7 mouse cellular contexts compared by ENCODE assay signal in genomic region chr19:47730691-47731070, GRCm38 (mm10). TPM values are rescaled to one million over a fixed set of nuclear protein-coding genes. Genes with fewer than 3 reads are reported as not detected.
DNase-seq lines count a peak whose midpoint lies in the region; ATAC-seq lines count a peak whose summit lies in the region.

No protein-coding gene starts in this region.

- intact Hi-C loops in left cerebral cortex, postnatal 25 days (cut with DNase I) = loop anchor here (2.0 to 5.0 kb wide), 5 partner anchors 52 to 224 kb away; no protein-coding TSS in a partner anchor

- 0% methylated on average over 12 of the region's 12 CpGs for WGBS in hindbrain, embryonic 16.5 days

- no peaks in the 10 kb centered on the region for H3K9me3 ChIP-seq in hindbrain, embryonic 16.5 days (ENCODE audit: control insufficient read depth, low read length)

- peak overlapping the region; percentile 98 for H3K4me2 ChIP-seq in hindbrain, embryonic 16.5 days (ENCODE audit: low read length)

- peak; percentile 56 for ATAC-seq in hindbrain, embryonic 16.5 days
- peak; percentile 64 for ATAC-seq in megakaryocyte-erythroid progenitor cell, adult 5-6 weeks (replicated peaks; ENCODE audit: low FRiP score, low TSS enrichment, poor library complexity, severe bottlenecking)

- peak overlapping the region; percentile 70 for H3K4me3 ChIP-seq in hindbrain, embryonic 16.5 days (ENCODE audit: low read length)

- peaks cover 18% of the 10 kb centered on the region for H3K36me3 ChIP-seq in hindbrain, embryonic 16.5 days (ENCODE audit: control insufficient read depth, insufficient read depth, low read length)

- H3K4me1 ChIP-seq in hindbrain, embryonic 16.5 days (ENCODE audit: control insufficient read depth, insufficient read depth, low read depth, low read length) = peaks cover 6% of the 10 kb centered on the region

- H3K27ac ChIP-seq in hindbrain, embryonic 16.5 days (ENCODE audit: low read depth, low read length) = peak overlapping the region; percentile 94

- DNase-seq in WW6 (ENCODE audit: low read depth, low spot score) = peak; percentile 26
- DNase-seq in cerebellum, adult 9-10 months = peak; percentile 58
- peak; percentile 54 to 69 for DNase-seq in frontal cortex, postnatal 36 days (ENCODE audit: low spot score in 2 of 2)
- peak; percentile 72 to 88 for DNase-seq in left cerebral cortex, postnatal 25 days (ENCODE audit: low spot score in 2 of 2)
- DNase-seq in right cerebral cortex, postnatal 25 days = peak; percentile 66

- H3K9ac ChIP-seq in hindbrain, embryonic 16.5 days (ENCODE audit: low read depth, low read length) = peak overlapping the region; percentile 83

- no peaks in the 10 kb centered on the region for H3K27me3 ChIP-seq in hindbrain, embryonic 16.5 days (replicated peaks; ENCODE audit: control insufficient read depth, insufficient read depth, low read length)

RNA-seq across cellular contexts. Expression of gene Sfr1, which starts 0.8 kb away (rescaled TPM):
- 157 and 163 TPM in 2 replicates for polyA plus RNA-seq in hindbrain, embryonic 16.5 days (2015; fragmentation: Nextera tagmentation; extraction: Ambion mirVana)
- total RNA-seq in left cerebral cortex, postnatal 25 days (2021) = 10 to 100 TPM; 92.2 to 96.6 TPM
- total RNA-seq in megakaryocyte-erythroid progenitor cell, adult 5-6 weeks (2014; fragmentation: Nextera tagmentation) = 83.7 and 88.8 TPM in 2 replicates
- 154 and 178 TPM in 2 replicates for total RNA-seq in megakaryocyte-erythroid progenitor cell, adult 5-6 weeks (2017)

RNA-seq across cellular contexts. Expression of gene Col17a1, which starts 38.8 kb away (rescaled TPM):
- 0.39 and 0.44 TPM in 2 replicates for polyA plus RNA-seq in hindbrain, embryonic 16.5 days (2015; fragmentation: Nextera tagmentation; extraction: Ambion mirVana)
- total RNA-seq in left cerebral cortex, postnatal 25 days (2021) = under 1 TPM; 0.62 to 0.83 TPM
- 4.0 TPM in 1 of 2 replicates, not detected in the other for total RNA-seq in megakaryocyte-erythroid progenitor cell, adult 5-6 weeks (2014; fragmentation: Nextera tagmentation)
- total RNA-seq in megakaryocyte-erythroid progenitor cell, adult 5-6 weeks (2017) = 0.19 TPM in 1 of 2 replicates, not detected in the other

Comparison
In these comparisons a context has a peak if more than half of its experiments do, and no peak if none do; other contexts are left out.
1. Peak in every context shown above with its lines: DNase-seq, ATAC-seq, H3K4me3 ChIP-seq and H3K27ac ChIP-seq.
2. DNase-seq: peak in every context shown above with its lines; median percentile 80 in left cerebral cortex, postnatal 25 days; 66 in right cerebral cortex, postnatal 25 days; 62 in frontal cortex, postnatal 36 days; 58 in cerebellum, adult 9-10 months; 26 in WW6.